Mouse (Mus musculus) embryonic facial prominence, embryonic 14.5 days (tissue): ENCODE measurements around the gene Rnf207. TPM values are rescaled to one million over a fixed set of nuclear protein-coding genes. Genes with fewer than 3 reads are reported as not detected.
A peak's percentile ranks its signal among the peaks of the same experiment; 100 is the strongest.

Experiments
- ATAC-seq: fragments of 200-750 bp; cut with Nextera tagmentation; 2 replicates; pipeline ENCODE4 v1.8.0; 2017; ENCODE audit warnings: low read depth, moderate number of reproducible peaks, moderate TSS enrichment
- DNase-seq: peaks from one replicate; pipeline ENCODE4 v3.0.0-alpha.2; 2015; ENCODE audit warnings: low spot score
- H3K27ac ChIP-seq: fragments of 300-500 bp; sonication (generic); replicated peaks from 2 replicates; pipeline ENCODE4 v1.5.1; 2014; ENCODE audit warnings: low read depth, mild to moderate bottlenecking, low read length, moderate library complexity
- H3K27me3 ChIP-seq: fragments of 300-500 bp; sonication (generic); replicated peaks from 2 replicates; pipeline ENCODE4 v1.6.1; 2014; ENCODE audit warnings: low read length; ENCODE audit not compliant: control insufficient read depth, insufficient read depth
- H3K36me3 ChIP-seq: fragments of 300-500 bp; sonication (generic); 2 replicates; pipeline ENCODE4 v1.6.1; 2014; ENCODE audit warnings: low read length, mixed read lengths; ENCODE audit not compliant: control insufficient read depth, insufficient read depth
- H3K4me1 ChIP-seq: fragments of 300-500 bp; sonication (generic); 2 replicates; pipeline ENCODE4 v1.6.1; 2014; ENCODE audit warnings: antibody characterized with exemption, low read length; ENCODE audit not compliant: control insufficient read depth, insufficient read depth
- H3K4me2 ChIP-seq: fragments of 300-500 bp; sonication (generic); 2 replicates; pipeline ENCODE4 v1.6.1; 2014; ENCODE audit warnings: low read depth, mild to moderate bottlenecking, low read length, moderate library complexity, mixed read lengths
- H3K4me3 ChIP-seq: fragments of 300-500 bp; sonication (generic); 2 replicates; pipeline ENCODE4 v1.5.1; 2014; ENCODE audit warnings: low read depth, mild to moderate bottlenecking, low read length
- H3K9ac ChIP-seq: fragments of 300-500 bp; sonication (generic); 2 replicates; pipeline ENCODE4 v1.6.1; 2014; ENCODE audit warnings: low read depth, mild to moderate bottlenecking, low read length, moderate library complexity, mixed read lengths
- H3K9me3 ChIP-seq: fragments of 300-500 bp; sonication (generic); 2 replicates; pipeline ENCODE4 v1.6.1; 2016; ENCODE audit warnings: low read length; ENCODE audit not compliant: control insufficient read depth
- WGBS: fragments of 180-500 bp; shearing (Covaris S2); extraction: QIAGEN DNeasy Blood & Tissue Kit; methylation state at CpG from one replicate; pipeline ENCODE4 v1.1.7; 2014; 5-methylcytosine and 5-hydroxymethylcytosine counted together
- polyA plus RNA-seq: library from polyadenylated mRNA; unstranded; fragments of >200 nt; fragmentation: Nextera tagmentation; extraction: Ambion mirVana; gene quantifications from 2 replicates; pipeline ENCODE4 v1.2.1, GENCODE M21; 2014

Rnf207 gene
- polyA plus RNA-seq, 1 experiment from 2014 or later: 0.84 TPM

DNA sequence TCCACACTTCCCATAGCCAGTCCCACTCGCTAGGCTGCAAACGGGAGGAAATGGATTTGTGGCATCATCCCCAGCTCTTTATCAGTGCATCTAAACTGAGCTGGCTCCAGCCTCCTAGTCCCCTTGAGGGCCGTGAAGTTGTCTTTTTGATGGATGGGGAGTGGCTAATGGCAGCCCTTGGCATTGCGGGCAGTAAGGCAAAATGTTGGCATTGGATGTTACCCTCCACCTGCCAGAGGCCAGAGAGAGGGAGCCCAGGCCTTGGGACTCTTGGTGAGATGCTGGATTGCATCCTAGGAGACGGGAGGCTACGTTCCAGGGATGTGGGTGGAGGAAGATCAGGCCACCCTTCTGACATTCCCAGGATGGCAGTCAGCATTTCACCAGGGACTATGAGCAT lies 12.8 kb downstream of the Rnf207 start:
- Histone ChIP-seq H3K9me3 (no peaks in the 10 kb centered on the region), H3K4me2 (no peak overlapping the region), H3K27ac (no peak overlapping the region), H3K4me1 (no peaks in the 10 kb centered on the region), H3K4me3 (no peak overlapping the region), H3K36me3 (peaks cover 32% of the 10 kb centered on the region), H3K27me3 (peaks cover 3% of the 10 kb centered on the region), H3K9ac (no peak overlapping the region)
- DNase-seq: no peak
- no peak for ATAC-seq
- 86% methylated on average over 6 of the region's 6 CpGs for WGBS

DNA sequence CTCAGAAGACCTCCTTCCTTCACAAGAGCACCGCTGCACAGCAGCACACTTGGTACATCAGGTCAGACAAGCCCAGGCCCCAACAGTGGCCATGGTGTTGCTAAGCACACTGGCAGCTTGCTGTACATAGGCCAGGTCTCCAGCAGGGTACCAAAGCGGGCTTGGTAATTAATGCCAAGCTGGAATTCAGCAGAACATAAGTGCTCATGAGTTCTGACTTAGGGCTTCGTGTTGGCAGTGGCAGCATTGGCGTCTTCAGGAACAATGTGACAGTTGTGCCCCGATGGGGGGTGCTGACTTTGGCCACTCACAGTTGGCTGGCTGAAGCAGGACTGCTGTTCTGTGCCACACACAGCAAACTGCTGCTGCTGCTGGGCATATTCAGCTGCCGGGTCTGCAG lies 14.1 kb downstream of the Rnf207 start:
- Histone ChIP-seq H3K27me3 (no peaks in the 10 kb centered on the region), H3K4me2 (no peak overlapping the region), H3K4me3 (no peak overlapping the region), H3K9ac (no peak overlapping the region), H3K4me1 (no peaks in the 10 kb centered on the region), H3K27ac (no peak overlapping the region), H3K36me3 (peaks cover 43% of the 10 kb centered on the region), H3K9me3 (no peaks in the 10 kb centered on the region)
- 96% methylated on average over 6 of the region's 6 CpGs for WGBS
- DNase-seq: no peak
- ATAC-seq: no peak

DNA sequence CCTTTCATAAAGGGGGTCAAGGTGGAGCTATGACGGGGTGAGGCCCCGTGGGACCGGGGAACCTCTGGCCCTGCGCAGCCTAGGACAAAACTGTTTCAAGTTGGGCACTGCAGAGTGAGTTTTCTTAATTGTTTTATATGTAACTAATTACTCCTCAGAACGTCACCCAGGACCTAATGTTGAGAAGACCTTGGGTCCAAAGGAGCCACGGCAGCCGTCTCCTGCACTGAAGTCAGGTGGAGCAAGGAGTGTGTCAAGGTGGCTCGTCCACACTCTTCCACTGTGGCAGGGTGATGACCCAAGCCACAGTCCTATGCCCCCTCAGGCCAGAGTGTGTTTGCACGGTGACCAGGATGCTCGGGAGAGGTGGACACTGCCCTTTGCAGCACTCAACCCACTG lies 15.6 kb downstream of the Rnf207 start:
- ATAC-seq: no peak
- WGBS: 88% methylated on average over 10 of the region's 10 CpGs
- H3K27ac ChIP-seq: no peak overlapping the region

DNA sequence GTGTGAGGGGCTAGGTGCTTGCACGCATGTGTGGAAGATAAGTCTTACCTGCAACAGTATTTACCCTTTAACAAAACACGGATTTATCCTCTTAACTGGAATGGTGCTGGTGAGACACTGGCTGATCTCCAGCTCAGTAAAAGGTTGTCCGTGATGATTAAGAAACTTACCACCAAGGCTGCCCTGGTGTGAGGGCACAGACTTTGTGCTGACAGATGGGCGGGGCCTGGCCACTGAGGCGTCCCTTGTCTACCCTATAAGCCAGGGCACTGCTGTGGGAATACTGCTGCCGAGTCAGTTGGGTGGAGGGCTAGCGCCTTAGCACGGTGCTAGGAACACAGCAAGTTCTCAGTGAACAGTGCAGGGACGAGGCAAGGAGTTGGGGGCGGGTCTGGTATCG lies 16.8 kb downstream of the Rnf207 start:
- H3K36me3 ChIP-seq: peaks cover 44% of the 10 kb centered on the region
- WGBS: 76% methylated on average over 11 of the region's 11 CpGs
- DNase-seq (no peak), ATAC-seq (no peak)
- H3K4me2 ChIP-seq: no peak overlapping the region
- H3K9ac ChIP-seq: no peak overlapping the region
- peaks cover 7% of the 10 kb centered on the region for H3K4me1 ChIP-seq
- H3K27ac ChIP-seq: no peak overlapping the region
- no peaks in the 10 kb centered on the region for H3K9me3 ChIP-seq
- H3K4me3 ChIP-seq: no peak overlapping the region
- H3K27me3 ChIP-seq: no peaks in the 10 kb centered on the region

More for the DNA sequence above, 15.6 kb downstream of the Rnf207 start:
- Histone ChIP-seq H3K9me3 (no peaks in the 10 kb centered on the region), H3K4me3 (no peak overlapping the region), H3K4me2 (no peak overlapping the region), H3K4me1 (peaks cover 3% of the 10 kb centered on the region), H3K36me3 (peaks cover 44% of the 10 kb centered on the region), H3K9ac (no peak overlapping the region), H3K27me3 (no peaks in the 10 kb centered on the region)
- DNase-seq: no peak

DNA sequence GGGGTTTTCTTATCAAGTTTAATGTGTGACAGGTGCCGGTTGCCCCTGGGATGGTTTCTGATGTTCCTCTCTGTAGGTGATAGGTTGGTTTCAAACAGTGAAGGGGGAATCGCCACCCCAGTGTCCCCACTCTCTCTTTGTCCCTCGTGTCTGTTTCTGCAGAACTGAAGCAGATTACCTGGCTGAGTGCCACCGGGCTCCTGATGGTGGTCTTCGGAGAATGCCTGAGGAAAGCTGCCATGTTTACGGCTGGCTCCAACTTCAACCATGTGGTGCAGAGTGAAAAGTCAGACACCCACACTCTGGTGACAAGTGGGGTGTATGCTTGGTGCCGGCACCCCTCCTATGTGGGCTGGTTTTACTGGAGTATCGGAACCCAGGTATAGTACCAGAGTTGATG lies 18.4 kb downstream of the Rnf207 start:
- H3K36me3 ChIP-seq: peaks cover 44% of the 10 kb centered on the region
- H3K4me3 ChIP-seq: no peak overlapping the region
- 87% methylated on average over 8 of the region's 8 CpGs for WGBS
- H3K27me3 ChIP-seq: no peaks in the 10 kb centered on the region
- DNase-seq (no peak), ATAC-seq (no peak)
- H3K4me1 ChIP-seq: peaks cover 10% of the 10 kb centered on the region
- no peak overlapping the region for H3K4me2 ChIP-seq
- H3K9me3 ChIP-seq: no peaks in the 10 kb centered on the region
- no peak overlapping the region for H3K27ac ChIP-seq
- H3K9ac ChIP-seq: no peak overlapping the region

DNA sequence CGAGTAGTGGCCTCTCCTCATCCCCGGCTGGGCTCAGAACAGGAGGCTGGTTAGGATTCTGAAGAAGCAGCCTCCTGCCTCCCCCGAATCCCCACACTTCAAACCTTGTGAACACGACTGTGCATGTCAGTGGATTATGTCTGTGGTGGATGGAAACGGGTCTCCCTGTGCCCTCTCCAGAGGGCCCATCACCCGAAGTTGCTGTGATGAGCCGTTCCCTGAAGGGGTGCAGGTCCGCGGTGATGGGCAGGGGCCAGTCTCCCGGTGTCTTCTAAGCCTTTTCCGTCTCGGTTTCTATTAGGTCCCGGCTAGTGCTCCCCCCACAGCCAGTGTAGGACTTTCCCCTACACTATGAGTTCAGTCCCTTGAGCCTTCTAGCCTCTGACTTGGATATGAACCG lies 20.0 kb downstream of the Rnf207 start:
- no peak overlapping the region for H3K27ac ChIP-seq
- peak overlapping the region; percentile 78; the same call in 1 of the 2 replicates for H3K4me2 ChIP-seq
- H3K9ac ChIP-seq: peak overlapping the region; percentile 97
- H3K4me1 ChIP-seq: peaks cover 10% of the 10 kb centered on the region
- H3K27me3 ChIP-seq: peaks cover 3% of the 10 kb centered on the region; the same call in 1 of the 2 replicates
- H3K4me3 ChIP-seq: peak overlapping the region; percentile 86; the same call in 1 of the 2 replicates
- ATAC-seq (no peak), DNase-seq (no peak)
- 81% methylated on average over 14 of the region's 14 CpGs for WGBS
- no peaks in the 10 kb centered on the region for H3K9me3 ChIP-seq
- peaks cover 37% of the 10 kb centered on the region for H3K36me3 ChIP-seq

DNA sequence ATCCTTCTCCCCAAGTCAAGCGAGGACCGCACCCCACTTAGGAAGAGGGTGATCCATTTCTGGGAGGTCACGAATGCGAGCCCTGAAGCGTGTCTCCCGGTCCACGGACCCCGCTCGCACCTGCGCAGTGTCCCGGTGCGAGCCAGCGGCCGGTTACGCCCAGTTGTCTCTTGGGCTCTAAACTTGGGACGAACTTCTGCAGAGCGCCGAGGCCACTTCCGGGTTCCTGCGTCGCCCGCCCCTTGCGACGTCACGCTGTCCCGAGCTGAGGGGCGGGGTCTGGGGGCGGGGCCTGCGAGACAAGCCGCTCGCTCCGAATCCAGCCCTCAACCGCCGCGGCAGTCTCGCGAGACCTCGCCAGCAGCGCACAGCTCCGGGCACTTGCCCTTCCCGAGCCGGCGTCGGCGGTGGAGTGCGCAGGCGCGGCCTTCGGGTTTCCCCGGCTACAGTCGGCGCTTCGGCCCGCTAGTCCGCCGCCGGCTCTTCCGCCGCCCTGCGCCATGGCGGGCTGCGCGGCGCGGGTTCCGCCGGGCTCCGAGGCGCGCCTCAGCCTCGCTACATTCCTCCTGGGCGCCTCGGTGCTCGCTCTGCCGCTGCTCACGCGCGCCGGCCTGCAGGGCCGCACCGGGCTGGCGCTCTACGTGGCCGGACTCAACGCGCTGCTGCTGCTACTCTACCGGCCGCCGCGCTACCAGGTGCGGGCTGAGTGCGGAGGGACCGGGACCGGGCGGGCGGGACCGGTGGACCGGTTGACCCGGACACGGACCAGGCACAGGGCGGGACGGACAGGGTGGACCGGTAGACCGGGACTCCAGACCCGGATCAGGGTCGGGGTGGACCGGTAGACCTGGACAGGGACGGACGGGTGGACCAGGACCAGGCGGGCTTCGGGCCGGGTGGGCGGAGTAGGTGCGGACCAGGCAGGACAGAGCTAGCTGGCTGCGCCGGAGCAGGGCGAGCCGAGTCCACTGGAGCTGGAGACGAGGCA lies 21.6 kb downstream of the Rnf207 start, which contains the start of gene Icmt:
Gene Icmt, plus strand, starts transcription at position 354 of the 988 bp plus-strand sequence.
- Histone ChIP-seq H3K4me2 (peak within 1 kb of the TSS; percentile 78), H3K36me3 (peaks cover 22% of the 10 kb centered on the region; the same call in 1 of the 2 replicates), H3K27me3 (peaks cover 19% of the 10 kb centered on the region), H3K9me3 (no peaks in the 10 kb centered on the region), H3K9ac (peak within 1 kb of the TSS; percentile 97), H3K4me1 (peaks cover 10% of the 10 kb centered on the region), H3K4me3 (peak within 1 kb of the TSS; percentile 86), H3K27ac (peak within 1 kb of the TSS; percentile 62; the same call in 1 of the 2 replicates)
- WGBS: under 1% methylated on average over 65 of the region's 119 CpGs
- ATAC-seq: peak; percentile 97
- peak; percentile 98 for DNase-seq

DNA sequence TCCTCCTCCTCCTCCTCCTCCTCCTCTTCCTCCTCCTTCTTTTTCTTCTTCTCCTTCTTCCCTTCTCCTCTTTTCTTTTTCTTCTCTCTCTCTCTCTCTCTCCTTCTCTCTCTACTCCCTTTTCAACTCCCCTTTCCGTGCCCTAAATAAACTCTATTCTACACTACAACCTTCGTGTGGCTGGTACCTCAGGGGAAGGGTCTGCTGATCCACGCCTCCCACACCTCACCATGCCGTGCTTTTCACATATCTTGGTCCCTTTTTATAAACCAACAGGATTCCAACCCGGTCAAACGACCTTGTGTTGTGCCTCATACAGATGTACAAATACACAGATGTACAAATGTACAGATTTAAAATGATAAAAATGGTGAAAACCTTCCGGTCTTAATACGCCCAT lies 22.4 kb downstream of the Rnf207 start:
- Histone ChIP-seq H3K9ac (peak overlapping the region; percentile 60), H3K9me3 (no peaks in the 10 kb centered on the region), H3K27ac (no peak overlapping the region), H3K4me3 (peak overlapping the region; percentile 86), H3K36me3 (peaks cover 16% of the 10 kb centered on the region; the same call in 1 of the 2 replicates), H3K27me3 (peaks cover 27% of the 10 kb centered on the region), H3K4me2 (peak overlapping the region; percentile 62), H3K4me1 (peaks cover 10% of the 10 kb centered on the region)
- DNase-seq (no peak), ATAC-seq (no peak)
- WGBS: 17% methylated on average over 8 of the region's 8 CpGs
